Mouse (Mus musculus) E14TG2a.4 (cell line): ENCODE measurements around the gene Ppm1b.

Source experiments
- H3K27me3 ChIP-seq: 2 replicates; pipeline ENCODE4 v1.6.1; 2014; ENCODE audit warnings: low read length, control low read depth; ENCODE audit not compliant: insufficient read depth
- H3K36me3 ChIP-seq: 2 replicates; pipeline ENCODE4 v1.6.1; 2014; ENCODE audit warnings: low read length, control low read depth; ENCODE audit not compliant: insufficient read depth
- H3K4me1 ChIP-seq: replicated peaks from 2 replicates; pipeline ENCODE4 v1.6.1; 2014; ENCODE audit warnings: low read depth, low read length, control low read depth
- H3K4me3 ChIP-seq: replicated peaks from 2 replicates; pipeline ENCODE4 v1.5.1; 2014; ENCODE audit warnings: mild to moderate bottlenecking, low read length
- H3K9me3 ChIP-seq: 2 replicates; pipeline ENCODE4 v1.6.1; 2014; ENCODE audit warnings: low read length, control low read depth
- CTCF ChIP-seq: conservative IDR thresholded peaks from 2 replicates; pipeline ENCODE4 v1.5.1; 2014; ENCODE audit warnings: low read length
- NANOG ChIP-seq: IDR thresholded peaks from 2 replicates; pipeline ENCODE4 v1.6.1; 2014; ENCODE audit warnings: borderline replicate concordance, low read length, mixed read lengths
- POU5F1 ChIP-seq: IDR thresholded peaks from 2 replicates; pipeline ENCODE4 v1.6.1; 2014; ENCODE audit warnings: low read length, borderline replicate concordance

Ppm1b gene

GRCm38 (mm10) chr17:84936809-84937208, 19.7 kb upstream of the Ppm1b start:
- no peak for TF ChIP-seq NANOG
- no peak for TF ChIP-seq CTCF
- TF ChIP-seq POU5F1, result no peak
- Histone ChIP-seq H3K36me3 (no peaks in the 10 kb centered on the region), H3K4me3 (no peak overlapping the region), H3K4me1 (peaks cover 8% of the 10 kb centered on the region), H3K9me3 (peaks cover 7% of the 10 kb centered on the region; the same call in 1 of the 2 replicates), H3K27me3 (peaks cover 7% of the 10 kb centered on the region; the same call in 1 of the 2 replicates)

GRCm38 (mm10) chr17:84937220-84937619, 19.3 kb upstream of the Ppm1b start:
- TF ChIP-seq NANOG (no peak), CTCF (no peak), POU5F1 (no peak)

GRCm38 (mm10) chr17:84938215-84938614, 18.3 kb upstream of the Ppm1b start:
- H3K4me1 ChIP-seq, result peaks cover 8% of the 10 kb centered on the region
- no peak for TF ChIP-seq POU5F1
- TF ChIP-seq CTCF, result peak; percentile 100
- TF ChIP-seq NANOG, result no peak
- no peaks in the 10 kb centered on the region for H3K9me3 ChIP-seq
- H3K4me3 ChIP-seq, result no peak overlapping the region
- peaks cover 7% of the 10 kb centered on the region; the same call in 1 of the 2 replicates for H3K27me3 ChIP-seq
- no peaks in the 10 kb centered on the region for H3K36me3 ChIP-seq

More at GRCm38 (mm10) chr17:84937220-84937619, 19.3 kb upstream of the Ppm1b start:
- Histone ChIP-seq H3K4me3 (no peak overlapping the region), H3K9me3 (peaks cover 6% of the 10 kb centered on the region; the same call in 1 of the 2 replicates), H3K4me1 (peaks cover 8% of the 10 kb centered on the region), H3K27me3 (peaks cover 7% of the 10 kb centered on the region; the same call in 1 of the 2 replicates), H3K36me3 (no peaks in the 10 kb centered on the region)

GRCm38 (mm10) chr17:84940017-84940731, 16.4 kb upstream of the Ppm1b start:
- H3K4me3 ChIP-seq, result no peak overlapping the region
- no peaks in the 10 kb centered on the region for H3K9me3 ChIP-seq
- H3K27me3 ChIP-seq, result peaks cover 7% of the 10 kb centered on the region; the same call in 1 of the 2 replicates
- no peaks in the 10 kb centered on the region for H3K36me3 ChIP-seq
- H3K4me1 ChIP-seq, result peaks cover 8% of the 10 kb centered on the region
- TF ChIP-seq CTCF (no peak), NANOG (no peak), POU5F1 (no peak)

GRCm38 (mm10) chr17:84941291-84941868, 15.2 kb upstream of the Ppm1b start:
- Histone ChIP-seq H3K36me3 (no peaks in the 10 kb centered on the region), H3K9me3 (no peaks in the 10 kb centered on the region), H3K27me3 (peaks cover 7% of the 10 kb centered on the region; the same call in 1 of the 2 replicates), H3K4me3 (no peak overlapping the region), H3K4me1 (peaks cover 8% of the 10 kb centered on the region)
- TF ChIP-seq CTCF (no peak), POU5F1 (no peak), NANOG (no peak)

DNA sequence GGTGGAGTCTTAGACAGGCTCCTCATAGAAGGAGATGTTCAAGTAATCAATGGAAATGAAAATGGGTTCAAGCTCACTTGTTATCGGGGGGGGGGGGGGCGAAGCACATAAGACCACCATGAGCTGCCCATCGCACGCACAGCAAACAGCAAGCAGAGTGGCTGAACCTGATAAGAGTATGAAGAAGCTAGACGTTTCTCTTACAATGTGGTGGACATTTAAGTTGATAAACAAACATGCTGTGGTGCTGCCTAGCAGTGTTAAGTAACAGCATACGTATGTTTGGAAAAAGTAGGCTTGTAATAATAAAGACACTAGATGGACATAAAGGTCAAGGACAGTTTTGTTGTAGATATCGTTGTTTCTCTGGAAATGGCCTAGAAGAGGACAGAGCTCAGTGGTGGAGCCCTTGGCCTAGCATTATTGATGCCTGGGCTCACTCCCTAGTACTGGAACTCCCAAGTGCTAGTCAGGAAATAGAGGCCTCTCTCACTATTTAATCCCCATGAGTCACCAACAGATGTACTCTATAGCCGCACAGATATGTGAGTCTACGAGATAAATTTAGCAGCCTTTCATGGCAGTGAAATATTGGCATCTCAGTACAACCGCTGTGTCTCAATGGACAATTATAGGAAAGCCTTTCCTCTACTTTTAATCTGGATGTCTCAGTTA, 14.0 kb upstream of the Ppm1b start:
- TF ChIP-seq POU5F1 (no peak), CTCF (no peak), NANOG (no peak)
- peaks cover 8% of the 10 kb centered on the region for H3K4me1 ChIP-seq

DNA sequence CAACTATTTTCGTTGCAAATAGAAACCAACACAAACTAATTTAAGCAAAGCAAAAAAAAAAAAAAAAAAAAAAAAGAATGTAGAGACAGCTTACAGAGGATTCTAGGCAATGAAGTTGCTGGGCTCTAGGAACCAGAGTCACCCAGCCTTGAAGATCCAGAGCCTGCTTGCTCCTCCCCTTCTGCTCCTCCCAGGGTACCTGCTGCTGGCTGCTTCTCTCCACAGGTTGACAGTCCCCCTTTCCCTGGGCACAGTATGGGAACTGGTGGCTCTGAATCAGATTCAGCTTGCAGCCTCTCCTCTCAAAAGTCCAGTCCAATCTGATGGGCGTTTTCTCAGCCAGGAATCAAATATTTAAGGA, 13.5 kb upstream of the Ppm1b start:
- no peaks in the 10 kb centered on the region for H3K36me3 ChIP-seq
- peaks cover 7% of the 10 kb centered on the region; the same call in 1 of the 2 replicates for H3K27me3 ChIP-seq
- no peaks in the 10 kb centered on the region for H3K9me3 ChIP-seq
- TF ChIP-seq POU5F1, result no peak
- no peak for TF ChIP-seq NANOG
- no peak for TF ChIP-seq CTCF
- H3K4me3 ChIP-seq, result no peak overlapping the region
- peaks cover 8% of the 10 kb centered on the region for H3K4me1 ChIP-seq

More for the DNA sequence above, 14.0 kb upstream of the Ppm1b start:
- H3K36me3 ChIP-seq, result no peaks in the 10 kb centered on the region
- H3K27me3 ChIP-seq, result peaks cover 7% of the 10 kb centered on the region; the same call in 1 of the 2 replicates
- no peak overlapping the region for H3K4me3 ChIP-seq
- no peaks in the 10 kb centered on the region for H3K9me3 ChIP-seq

- no peak overlapping the region for H3K4me3 ChIP-seq
- H3K9me3 ChIP-seq, result no peaks in the 10 kb centered on the region
- H3K27me3 ChIP-seq, result peaks cover 10% of the 10 kb centered on the region; the same call in 1 of the 2 replicates
- peaks cover 8% of the 10 kb centered on the region for H3K4me1 ChIP-seq
- no peaks in the 10 kb centered on the region for H3K36me3 ChIP-seq
- TF ChIP-seq CTCF, result no peak
These were observed 12.2 kb upstream of the Ppm1b start for GRCm38 (mm10) chr17:84944348-84944747.
